Mouse (Mus musculus) CD4-positive helper T cell, adult 2 months (primary cell): Measurements from ENCODE around the gene Insm1.

Experiments
- DNase-seq: peaks from one replicate; pipeline ENCODE4 v3.0.0-alpha.2; 2012; ENCODE audit warnings: low read depth, missing footprints, low spot score

Gene Insm1

GRCm38 (mm10) chr2:146221076-146221928, at the start of gene Insm1:
Insm1 (plus strand) TSS chr2:146221921.
- DNase-seq, result peak; percentile 15

GRCm38 (mm10) chr2:146172106-146172505, 49.6 kb upstream of the Insm1 start:
- no peak for DNase-seq

- DNase-seq, result no peak
Measured at GRCm38 (mm10) chr2:146174173-146174572, 47.5 kb upstream of the Insm1 start.

- no peak for DNase-seq
Measured at GRCm38 (mm10) chr2:146178718-146179117, 43.0 kb upstream of the Insm1 start.

GRCm38 (mm10) chr2:146183830-146184793, 37.6 kb upstream of the Insm1 start:
- no peak for DNase-seq

- DNase-seq, result no peak
Measured at GRCm38 (mm10) chr2:146196126-146196525, 25.6 kb upstream of the Insm1 start.

- DNase-seq, result peak; percentile 73
Measured at GRCm38 (mm10) chr2:146197947-146198346, 23.8 kb upstream of the Insm1 start.

GRCm38 (mm10) chr2:146210968-146211367, 10.8 kb upstream of the Insm1 start:
- no peak for DNase-seq

- peak; percentile 61 for DNase-seq
Measured at GRCm38 (mm10) chr2:146214715-146215114, 7.0 kb upstream of the Insm1 start.

- no peak for DNase-seq
Measured at GRCm38 (mm10) chr2:146216111-146217064, 5.3 kb upstream of the Insm1 start.

GRCm38 (mm10) chr2:146217227-146217980, 4.3 kb upstream of the Insm1 start:
- no peak for DNase-seq

- DNase-seq, result no peak
Measured at GRCm38 (mm10) chr2:146218161-146218691, 3.5 kb upstream of the Insm1 start.

- no peak for DNase-seq
Measured at GRCm38 (mm10) chr2:146218881-146219535, 2.7 kb upstream of the Insm1 start.

GRCm38 (mm10) chr2:146219791-146220190, 1.9 kb upstream of the Insm1 start:
- no peak for DNase-seq

GRCm38 (mm10) chr2:146220591-146221075, 1.1 kb upstream of the Insm1 start:
- DNase-seq, result peak; percentile 15

GRCm38 (mm10) chr2:146221929-146222278, 183 bp downstream of the Insm1 start:
- DNase-seq, result peak; percentile 26

GRCm38 (mm10) chr2:146222279-146223175, 806 bp downstream of the Insm1 start:
- peak; percentile 15 for DNase-seq

GRCm38 (mm10) chr2:146223176-146223905, 1.6 kb downstream of the Insm1 start:
- peak; percentile 20 for DNase-seq
